Mouse (Mus musculus): ENCODE measurements at regions not wholly inside any gene's neighbourhood (a gene's known extent, or its start where the extent isn't known, plus 50 kb on each side); places are given as distances from the start of the nearest gene placed in this dataset.

- H3K27me3 ChIP-seq (replicated peaks), result no peaks in the 10 kb centered on the region
- H3K4me2 ChIP-seq (ENCODE audit: insufficient read depth, low read depth, poor library complexity, severe bottlenecking), result no peak overlapping the region
- no peak overlapping the region for H3K9ac ChIP-seq (ENCODE audit: insufficient read depth, low read depth)
- 0 out of 4 replicates have a peak, but pooled peaks cover 0 to 2% of the 10 kb centered on the region in 2 experiments for H3K4me1 ChIP-seq (ENCODE audit: control insufficient read depth in 1 of 2, insufficient read depth in 2 of 2)
- no peak for DNase-seq (ENCODE audit: extremely low read depth)
- dilution Hi-C loops (cut with MboI; ENCODE audit: extremely low pct_ligation_motif_present, extremely low pct_unique_long_range_greater_than_20kb, low sequenced_read_pairs), result no loop called here
- no peaks in the 10 kb centered on the region for H3K79me2 ChIP-seq (replicated peaks; ENCODE audit: control insufficient read depth, extremely low read depth, insufficient read depth, poor library complexity, severe bottlenecking)
- no peak overlapping the region for H3K27ac ChIP-seq (ENCODE audit: insufficient read depth, low read depth)
- H3K9me3 ChIP-seq (replicated peaks; ENCODE audit: low read length), result no peaks in the 10 kb centered on the region
- TF ChIP-seq CHD1 (IDR thresholded peaks at IDR 0.05; ENCODE audit: low read depth, low read length) (no peak), CTCF (conservative IDR thresholded peaks at IDR 0.05 in 1 of 2, IDR thresholded peaks at IDR 0.05 in 1 of 2; ENCODE audit: low read depth in 2 of 2, low read length in 2 of 2) (no peak), MXI1 (IDR thresholded peaks at IDR 0.05; ENCODE audit: low read depth, low read length) (no peak), CHD2 (IDR thresholded peaks at IDR 0.05; ENCODE audit: low read length) (no peak), TCF12 (IDR thresholded peaks at IDR 0.05; ENCODE audit: low read depth, low read length) (no peak), POLR2AphosphoS2 (IDR thresholded peaks at IDR 0.05; ENCODE audit: low read depth, low read length) (no peak), IRF4 (IDR thresholded peaks at IDR 0.05; ENCODE audit: low read depth, low read length) (no peak), PAX5 (IDR thresholded peaks at IDR 0.05; ENCODE audit: low read length) (no peak), JUND (conservative IDR thresholded peaks at IDR 0.05; ENCODE audit: low read depth, low read length) (no peak), ETS1 (conservative IDR thresholded peaks at IDR 0.05; ENCODE audit: low read depth, low read length) (no peak), EP300 (IDR thresholded peaks at IDR 0.05; ENCODE audit: low read length) (no peak), TBP (conservative IDR thresholded peaks at IDR 0.05; ENCODE audit: low read depth, low read length) (no peak), USF2 (conservative IDR thresholded peaks at IDR 0.05; ENCODE audit: low read depth, low read length) (no peak), NRF1 (IDR thresholded peaks at IDR 0.05; ENCODE audit: low read depth, low read length) (no peak), ZKSCAN1 (IDR thresholded peaks at IDR 0.05; ENCODE audit: borderline replicate concordance, low read depth, low read length) (no peak), MEF2A (IDR thresholded peaks at IDR 0.05; ENCODE audit: borderline replicate concordance, low read depth, low read length) (no peak)
- H3K4me3 ChIP-seq (replicated peaks in 1 of 3; ENCODE audit: low read depth in 2 of 3, low read length in 2 of 3, poor library complexity in 1 of 3), result no peak overlapping the region
- in situ Hi-C loops (cut with MboI; ENCODE audit: low pct_ligation_motif_present, low pct_unique_long_range_greater_than_20kb, low sequenced_read_pairs), result no loop called here
- no peaks in the 10 kb centered on the region for H3K36me3 ChIP-seq (replicated peaks in 1 of 2; ENCODE audit: control insufficient read depth in 1 of 2, insufficient read depth in 1 of 2, low read length in 1 of 2)
These were observed 429.0 kb upstream of the A1bg start for GRCm38 (mm10) chr15:61351729-61352342.

DNA sequence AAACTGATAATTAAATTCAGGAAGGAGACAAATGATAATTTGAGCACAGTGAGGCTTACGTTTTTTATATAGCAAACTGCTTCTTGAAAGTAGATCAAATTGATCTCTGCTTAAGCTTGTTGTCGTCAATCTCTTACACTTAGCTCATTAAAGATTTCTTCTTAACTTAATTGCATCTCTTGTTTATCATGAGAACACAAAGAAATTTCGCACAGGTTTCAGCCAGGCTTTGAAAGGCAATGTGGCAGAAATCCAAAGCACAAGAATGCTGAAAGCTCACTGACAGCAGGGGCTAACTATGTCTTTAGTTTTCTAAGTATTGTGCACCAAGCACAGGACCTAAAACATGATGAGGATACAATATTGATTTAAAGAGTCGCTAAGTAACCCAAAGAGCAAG, 422.3 kb upstream of the A1bg start:
- no peaks in the 10 kb centered on the region for H3K9me3 ChIP-seq (replicated peaks; ENCODE audit: low read length)
- no peak overlapping the region for H3K9ac ChIP-seq (ENCODE audit: insufficient read depth, low read depth)
- TF ChIP-seq CTCF (conservative IDR thresholded peaks at IDR 0.05 in 1 of 2, IDR thresholded peaks at IDR 0.05 in 1 of 2; ENCODE audit: low read depth in 2 of 2, low read length in 2 of 2), result no peak
- TF ChIP-seq NRF1 (IDR thresholded peaks at IDR 0.05; ENCODE audit: low read depth, low read length), result no peak
- no peak for TF ChIP-seq MEF2A (IDR thresholded peaks at IDR 0.05; ENCODE audit: borderline replicate concordance, low read depth, low read length)
- TF ChIP-seq MXI1 (IDR thresholded peaks at IDR 0.05; ENCODE audit: low read depth, low read length), result no peak
- TF ChIP-seq EP300 (IDR thresholded peaks at IDR 0.05; ENCODE audit: low read length), result no peak
- no peak for TF ChIP-seq CHD1 (IDR thresholded peaks at IDR 0.05; ENCODE audit: low read depth, low read length)
- TF ChIP-seq JUN (IDR thresholded peaks at IDR 0.05; ENCODE audit: insufficient read depth, low read depth, low read length), result no peak
- TF ChIP-seq GABPA (IDR thresholded peaks at IDR 0.05; ENCODE audit: insufficient replicate concordance, low read depth, low read length), result no peak
- no peak for TF ChIP-seq ZMIZ1 (IDR thresholded peaks at IDR 0.05; ENCODE audit: low read depth, low read length)
- TF ChIP-seq HCFC1 (IDR thresholded peaks at IDR 0.05; ENCODE audit: low read depth, low read length), result no peak
- no peak for TF ChIP-seq NELFE (IDR thresholded peaks at IDR 0.05; ENCODE audit: low read depth, low read length)
- TF ChIP-seq E2F4 (IDR thresholded peaks at IDR 0.05; ENCODE audit: insufficient replicate concordance, low read depth, low read length), result no peak
- TF ChIP-seq POLR2AphosphoS2 (IDR thresholded peaks at IDR 0.05; ENCODE audit: low read depth, low read length), result no peak
- TF ChIP-seq TBP (conservative IDR thresholded peaks at IDR 0.05; ENCODE audit: low read depth, low read length), result no peak
- no peak for TF ChIP-seq ZNF384 (IDR thresholded peaks at IDR 0.05; ENCODE audit: low read depth, low read length)
- TF ChIP-seq RAD21 (IDR thresholded peaks at IDR 0.05; ENCODE audit: low read depth, low read length), result no peak
- no peak for TF ChIP-seq UBTF (IDR thresholded peaks at IDR 0.05; ENCODE audit: low read depth, low read length)
- no peak for TF ChIP-seq ELF1 (IDR thresholded peaks at IDR 0.05; ENCODE audit: low read depth, low read length)
- TF ChIP-seq KAT2A (IDR thresholded peaks at IDR 0.05; ENCODE audit: insufficient replicate concordance, low read length), result no peak
- TF ChIP-seq PAX5 (IDR thresholded peaks at IDR 0.05; ENCODE audit: low read length), result no peak
- DNase-seq (ENCODE audit: extremely low read depth), result no peak
- H3K36me3 ChIP-seq (replicated peaks in 1 of 2; ENCODE audit: control insufficient read depth in 1 of 2, insufficient read depth in 1 of 2, low read length in 1 of 2), result no peaks in the 10 kb centered on the region
- no peaks in the 10 kb centered on the region for H3K4me1 ChIP-seq (ENCODE audit: control insufficient read depth in 1 of 2, insufficient read depth in 2 of 2)
- H3K27me3 ChIP-seq (replicated peaks), result no peaks in the 10 kb centered on the region
- dilution Hi-C loops (cut with MboI; ENCODE audit: extremely low pct_ligation_motif_present, extremely low pct_unique_long_range_greater_than_20kb, low sequenced_read_pairs) (no loop called here), in situ Hi-C loops (cut with MboI; ENCODE audit: low pct_ligation_motif_present, low pct_unique_long_range_greater_than_20kb, low sequenced_read_pairs) (no loop called here)
- no peak overlapping the region for H3K27ac ChIP-seq (ENCODE audit: insufficient read depth, low read depth)
- no peak overlapping the region for H3K4me2 ChIP-seq (ENCODE audit: insufficient read depth, low read depth, poor library complexity, severe bottlenecking)
- H3K4me3 ChIP-seq (replicated peaks in 1 of 3; ENCODE audit: low read depth in 2 of 3, low read length in 2 of 3, poor library complexity in 1 of 3), result no peak overlapping the region
- H3K79me2 ChIP-seq (replicated peaks; ENCODE audit: control insufficient read depth, extremely low read depth, insufficient read depth, poor library complexity, severe bottlenecking), result no peaks in the 10 kb centered on the region

Measured in CH12.LX (cell line).